Mouse (Mus musculus) lung, postnatal 0 days (tissue): ENCODE measurements around the gene BC051665. TPM values are rescaled to one million over a fixed set of nuclear protein-coding genes. Genes with fewer than 3 reads are reported as not detected.

Experiments used
- ATAC-seq: fragments of 200-750 bp; cut with Nextera tagmentation; 2 replicates; pipeline ENCODE4 v1.8.0; 2017; ENCODE audit warnings: moderate library complexity
- DNase-seq: peaks from one replicate; pipeline ENCODE4 v3.0.0-alpha.2; 2016; ENCODE audit warnings: low spot score
- H3K27ac ChIP-seq: fragments of 300-500 bp; sonication (generic); 2 replicates; pipeline ENCODE4 v1.5.1; 2014; ENCODE audit warnings: antibody characterized with exemption, mild to moderate bottlenecking, low read length, mixed read lengths
- H3K27me3 ChIP-seq: fragments of 300-500 bp; sonication (generic); replicated peaks from 2 replicates; pipeline ENCODE4 v1.6.1; 2014; ENCODE audit warnings: low read length, mixed read lengths; ENCODE audit not compliant: insufficient read depth
- H3K36me3 ChIP-seq: fragments of 300-500 bp; sonication (generic); 2 replicates; pipeline ENCODE4 v1.6.1; 2014; ENCODE audit warnings: low read length, mixed read lengths; ENCODE audit not compliant: insufficient read depth
- H3K4me1 ChIP-seq: fragments of 300-500 bp; sonication (generic); 2 replicates; pipeline ENCODE4 v1.6.1; 2014; ENCODE audit warnings: antibody characterized with exemption, low read depth, low read length, mixed read lengths; ENCODE audit not compliant: insufficient read depth
- H3K4me2 ChIP-seq: fragments of 300-500 bp; sonication (generic); replicated peaks from 2 replicates; pipeline ENCODE4 v1.6.1; 2014; ENCODE audit warnings: low read depth, mild to moderate bottlenecking, low read length, moderate library complexity, mixed read lengths
- H3K4me3 ChIP-seq: fragments of 300-500 bp; sonication (generic); 2 replicates; pipeline ENCODE4 v1.5.1; 2014; ENCODE audit warnings: low read depth, low read length
- H3K9ac ChIP-seq: fragments of 300-500 bp; sonication (generic); replicated peaks from 2 replicates; pipeline ENCODE4 v1.6.1; 2014; ENCODE audit warnings: low read depth, mild to moderate bottlenecking
- H3K9me3 ChIP-seq: fragments of 300-500 bp; sonication (generic); 2 replicates; pipeline ENCODE4 v1.6.1; 2016; ENCODE audit warnings: low read length, mixed read lengths
- CTCF ChIP-seq: IDR thresholded peaks from 2 replicates; pipeline ENCODE4 v1.5.1; 2016; ENCODE audit warnings: antibody characterized with exemption, mild to moderate bottlenecking
- EP300 ChIP-seq: IDR thresholded peaks from 2 replicates; pipeline ENCODE4 v1.6.1; 2016; ENCODE audit warnings: antibody characterized with exemption, mild to moderate bottlenecking, control low read depth
- WGBS: fragments of 180-500 bp; shearing (Covaris S2); extraction: QIAGEN DNeasy Blood & Tissue Kit; methylation state at CpG from one replicate; pipeline ENCODE4 v1.1.7; 2014; 5-methylcytosine and 5-hydroxymethylcytosine counted together
- polyA plus RNA-seq: library from polyadenylated mRNA; unstranded; fragments of >200 nt; fragmentation: Nextera tagmentation; extraction: Ambion mirVana; gene quantifications from 2 replicates; pipeline ENCODE4 v1.2.1, GENCODE M21; 2015

BC051665 gene
- polyA plus RNA-seq, 1 experiment from 2014 or later = not detected

GRCm38 (mm10) chr13:60809690-60810089, 23.5 kb upstream of the BC051665 start:
- Histone ChIP-seq H3K27ac (no peak overlapping the region), H3K4me3 (no peak overlapping the region), H3K4me1 (no peaks in the 10 kb centered on the region), H3K9me3 (no peaks in the 10 kb centered on the region), H3K9ac (no peak overlapping the region), H3K4me2 (no peak overlapping the region), H3K27me3 (no peaks in the 10 kb centered on the region), H3K36me3 (no peaks in the 10 kb centered on the region)
- ATAC-seq (no peak), DNase-seq (no peak)
- WGBS = 69% methylated on average over 2 of the region's 2 CpGs
- TF ChIP-seq EP300 (no peak), CTCF (no peak)

GRCm38 (mm10) chr13:60802749-60803148, 16.6 kb upstream of the BC051665 start, which contains the start of gene Ctsll3:
TSS of gene Ctsll3 (minus strand) at chr13:60802849.
- H3K36me3 ChIP-seq = no peaks in the 10 kb centered on the region
- no peaks in the 10 kb centered on the region for H3K4me1 ChIP-seq
- ATAC-seq (no peak), DNase-seq (no peak)
- H3K4me2 ChIP-seq = no peak within 1 kb of the TSS
- H3K27me3 ChIP-seq = no peaks in the 10 kb centered on the region
- 48% methylated on average over 1 of the region's 1 CpGs for WGBS
- TF ChIP-seq EP300 (no peak), CTCF (no peak)
- no peak within 1 kb of the TSS for H3K9ac ChIP-seq
- no peaks in the 10 kb centered on the region for H3K9me3 ChIP-seq
- H3K27ac ChIP-seq = no peak within 1 kb of the TSS
- no peak within 1 kb of the TSS for H3K4me3 ChIP-seq

GRCm38 (mm10) chr13:60789466-60789865, 3.3 kb upstream of the BC051665 start:
- Histone ChIP-seq H3K27me3 (no peaks in the 10 kb centered on the region), H3K27ac (no peak overlapping the region), H3K4me2 (no peak overlapping the region), H3K4me1 (no peaks in the 10 kb centered on the region), H3K4me3 (no peak overlapping the region), H3K36me3 (no peaks in the 10 kb centered on the region), H3K9me3 (no peaks in the 10 kb centered on the region), H3K9ac (no peak overlapping the region)
- no peak for ATAC-seq
- TF ChIP-seq EP300 (no peak), CTCF (no peak)
- WGBS = 62% methylated on average over 1 of the region's 1 CpGs
- DNase-seq = no peak

GRCm38 (mm10) chr13:60783301-60783700, 2.9 kb downstream of the BC051665 start:
- Histone ChIP-seq H3K27me3 (no peaks in the 10 kb centered on the region), H3K9ac (no peak overlapping the region), H3K27ac (no peak overlapping the region), H3K4me1 (no peaks in the 10 kb centered on the region), H3K4me2 (no peak overlapping the region), H3K36me3 (no peaks in the 10 kb centered on the region), H3K4me3 (no peak overlapping the region), H3K9me3 (no peaks in the 10 kb centered on the region)
- TF ChIP-seq CTCF (no peak), EP300 (no peak)
- WGBS = 85% methylated on average over 7 of the region's 7 CpGs
- no peak for ATAC-seq
- DNase-seq = no peak

- no peaks in the 10 kb centered on the region for H3K27me3 ChIP-seq
- TF ChIP-seq EP300 = no peak
- no peak for TF ChIP-seq CTCF
- H3K27ac ChIP-seq = no peak overlapping the region
- 82% methylated on average over 3 of the region's 3 CpGs for WGBS
- no peaks in the 10 kb centered on the region for H3K4me1 ChIP-seq
- H3K36me3 ChIP-seq = no peaks in the 10 kb centered on the region
- no peaks in the 10 kb centered on the region for H3K9me3 ChIP-seq
- H3K9ac ChIP-seq = no peak overlapping the region
- DNase-seq (no peak), ATAC-seq (no peak)
- no peak overlapping the region for H3K4me3 ChIP-seq
- no peak overlapping the region for H3K4me2 ChIP-seq
These were observed 5.6 kb downstream of the BC051665 start for GRCm38 (mm10) chr13:60780534-60780933.

- Histone ChIP-seq H3K4me3 (no peak overlapping the region), H3K4me2 (no peak overlapping the region), H3K9me3 (no peaks in the 10 kb centered on the region), H3K27me3 (no peaks in the 10 kb centered on the region), H3K27ac (no peak overlapping the region), H3K4me1 (no peaks in the 10 kb centered on the region), H3K9ac (no peak overlapping the region), H3K36me3 (peaks cover 40% of the 10 kb centered on the region; the same call in 1 of the 2 replicates)
- DNase-seq = no peak
- WGBS = 94% methylated on average over 17 of the region's 17 CpGs
- ATAC-seq = no peak
- TF ChIP-seq EP300 (no peak), CTCF (no peak)
These were observed 25.0 kb downstream of the BC051665 start for GRCm38 (mm10) chr13:60761161-60761560.

- no peak overlapping the region for H3K9ac ChIP-seq
- H3K27me3 ChIP-seq = no peaks in the 10 kb centered on the region
- no peak for TF ChIP-seq EP300
- no peak for TF ChIP-seq CTCF
- H3K9me3 ChIP-seq = no peaks in the 10 kb centered on the region
- ATAC-seq (no peak; the same call in 1 of the 2 replicates), DNase-seq (no peak)
- H3K36me3 ChIP-seq = peaks cover 45% of the 10 kb centered on the region; the same call in 1 of the 2 replicates
- no peak overlapping the region for H3K4me3 ChIP-seq
- 85% methylated on average over 12 of the region's 12 CpGs for WGBS
- no peak overlapping the region for H3K27ac ChIP-seq
- H3K4me2 ChIP-seq = no peak overlapping the region
- H3K4me1 ChIP-seq = no peaks in the 10 kb centered on the region
These were observed 25.8 kb downstream of the BC051665 start for GRCm38 (mm10) chr13:60760392-60760791.
